Mouse (Mus musculus): ENCODE data around the gene Ciita.

The Ciita gene

GRCm38 (mm10) chr16:10479857-10480256 is at the start of gene Ciita:
Gene Ciita (plus strand): TSS chr16:10480059.
- DNase-seq (ENCODE audit: low spot score): no peak

DNA sequence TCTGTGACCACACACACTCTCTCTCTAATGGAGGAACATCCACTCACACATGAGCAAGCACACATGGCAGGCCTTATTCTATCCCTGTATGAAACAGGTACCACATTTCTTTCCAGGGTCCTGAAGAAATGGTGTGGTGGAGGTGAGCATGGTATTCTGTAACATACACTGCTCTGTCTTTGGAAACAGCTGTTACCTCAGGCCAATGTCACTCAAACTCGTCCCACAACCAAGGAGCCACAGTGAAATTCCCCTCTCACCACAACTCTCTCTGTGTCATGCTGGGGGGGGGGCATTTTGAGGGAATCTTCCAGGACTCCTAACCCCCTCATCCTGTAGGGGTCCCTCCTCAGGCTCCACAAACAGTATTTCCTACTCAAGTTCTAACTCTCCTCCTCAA is 47.9 kb upstream of the Ciita start:
- no peak for DNase-seq (ENCODE audit: low spot score)

- DNase-seq (ENCODE audit: low spot score): no peak
These were observed 47.5 kb upstream of the Ciita start for GRCm38 (mm10) chr16:10432387-10432786.

DNA sequence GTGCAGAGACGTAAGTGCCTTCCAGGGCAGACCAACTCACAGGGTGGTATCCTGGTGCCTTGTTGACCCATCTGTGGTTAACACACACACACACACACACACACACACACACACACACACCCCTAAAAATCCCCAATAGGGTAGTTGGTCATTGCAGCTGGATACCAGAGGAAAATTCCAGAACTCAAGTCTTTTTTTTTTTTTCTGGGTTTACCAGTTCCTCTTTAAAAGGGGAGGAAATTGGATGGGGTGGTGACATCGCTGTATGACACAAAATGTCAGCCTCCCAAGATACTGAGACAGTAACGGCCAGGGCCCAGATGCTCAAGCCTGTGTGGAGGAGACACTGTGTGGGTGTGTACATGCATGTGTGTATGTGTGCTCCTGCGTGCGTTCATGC is 46.5 kb upstream of the Ciita start:
- no peak for DNase-seq (ENCODE audit: low spot score)

DNA sequence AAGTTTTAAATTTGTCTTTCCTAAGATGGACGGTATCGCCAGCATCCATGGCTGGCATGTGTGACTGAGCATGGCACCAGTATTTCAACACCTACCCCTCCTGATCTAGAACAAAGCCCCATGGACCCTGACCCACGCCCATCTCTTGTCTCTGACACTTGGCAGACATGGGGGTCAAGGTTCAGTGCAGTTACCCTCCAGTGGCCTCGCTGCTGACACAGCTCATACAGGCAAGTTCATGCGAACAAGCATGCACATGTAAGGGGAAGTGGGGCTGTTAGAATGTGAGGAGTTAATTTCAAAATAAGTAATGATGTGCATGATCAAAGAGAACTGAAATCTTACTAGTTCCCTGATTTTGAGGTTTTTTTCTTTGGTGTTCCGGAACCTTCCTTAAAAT is 43.7 kb upstream of the Ciita start:
- no peak for DNase-seq (ENCODE audit: low spot score)

DNA sequence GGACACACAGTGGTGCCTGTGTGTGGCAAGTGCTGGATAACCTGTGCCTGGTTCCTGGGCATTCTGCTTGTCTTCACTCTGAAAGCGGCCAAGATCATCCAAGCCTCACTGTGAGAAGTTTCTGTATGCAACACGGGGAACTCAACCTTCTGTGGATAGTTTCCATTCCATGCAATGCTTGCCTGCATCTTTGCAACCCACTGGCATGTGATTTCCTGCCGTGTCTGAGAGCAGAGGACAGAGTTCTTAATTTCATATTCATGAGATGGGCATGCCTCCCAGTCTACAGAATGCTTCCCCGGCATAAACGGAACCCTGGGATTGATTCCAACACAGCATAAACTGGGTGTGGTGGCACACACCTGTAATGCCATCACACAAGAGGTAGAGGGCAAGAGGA is 41.8 kb upstream of the Ciita start:
- no peak for DNase-seq (ENCODE audit: low spot score)

DNA sequence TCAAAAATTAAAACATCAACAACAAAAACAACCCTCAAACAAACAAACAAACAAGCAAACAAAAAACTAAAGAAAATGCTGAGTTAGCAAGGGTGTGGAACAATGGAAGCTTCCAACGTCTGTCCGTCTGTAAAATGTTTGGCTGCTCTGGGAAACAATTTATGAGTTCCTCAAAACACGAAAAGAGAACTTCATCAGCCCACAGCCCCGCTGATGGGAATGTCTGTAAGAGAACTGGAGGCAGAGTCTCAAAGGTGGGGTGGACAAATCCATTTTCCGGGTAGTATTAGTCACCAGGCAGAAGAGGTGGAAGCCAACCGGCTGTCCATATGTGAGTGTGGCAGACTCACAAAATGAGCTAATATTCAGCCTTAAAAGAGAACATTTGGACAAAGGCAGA is 38.5 kb upstream of the Ciita start:
- DNase-seq (ENCODE audit: low spot score): no peak

DNA sequence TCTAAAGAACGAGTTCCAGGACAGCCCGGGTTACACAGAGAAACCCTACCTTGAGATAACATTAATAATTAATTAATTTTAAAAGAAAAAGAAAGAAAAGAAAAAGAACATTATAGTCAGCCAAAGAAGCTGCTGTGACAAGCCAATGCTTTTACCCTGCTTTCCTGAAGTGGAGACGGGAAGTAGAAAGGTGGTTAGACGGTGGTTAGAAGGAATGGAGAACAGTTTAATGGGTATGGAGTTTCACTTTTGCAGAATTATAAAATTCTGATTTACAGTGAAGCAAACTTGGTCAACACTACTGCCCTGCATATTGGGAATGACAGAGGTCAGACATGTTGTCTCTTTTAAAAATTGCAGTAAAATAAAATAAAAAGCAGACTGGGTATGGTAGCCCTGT is 38.1 kb upstream of the Ciita start:
- DNase-seq (ENCODE audit: low spot score): no peak

GRCm38 (mm10) chr16:10443723-10444122 is 36.1 kb upstream of the Ciita start:
- DNase-seq (ENCODE audit: low spot score): no peak

- DNase-seq (ENCODE audit: low spot score): no peak
These were observed 33.1 kb upstream of the Ciita start for GRCm38 (mm10) chr16:10446573-10447263.

- DNase-seq (ENCODE audit: low spot score): peak; percentile 92
These were observed 32.6 kb upstream of the Ciita start, which contains the start of gene Tvp23a for GRCm38 (mm10) chr16:10447264-10447594. Gene Tvp23a (minus strand): TSS chr16:10447362.

GRCm38 (mm10) chr16:10447781-10448180 is 32.1 kb upstream of the Ciita start:
- DNase-seq (ENCODE audit: low spot score): no peak

- DNase-seq (ENCODE audit: low spot score): no peak
These were observed 30.9 kb upstream of the Ciita start for GRCm38 (mm10) chr16:10448931-10449330.

DNA sequence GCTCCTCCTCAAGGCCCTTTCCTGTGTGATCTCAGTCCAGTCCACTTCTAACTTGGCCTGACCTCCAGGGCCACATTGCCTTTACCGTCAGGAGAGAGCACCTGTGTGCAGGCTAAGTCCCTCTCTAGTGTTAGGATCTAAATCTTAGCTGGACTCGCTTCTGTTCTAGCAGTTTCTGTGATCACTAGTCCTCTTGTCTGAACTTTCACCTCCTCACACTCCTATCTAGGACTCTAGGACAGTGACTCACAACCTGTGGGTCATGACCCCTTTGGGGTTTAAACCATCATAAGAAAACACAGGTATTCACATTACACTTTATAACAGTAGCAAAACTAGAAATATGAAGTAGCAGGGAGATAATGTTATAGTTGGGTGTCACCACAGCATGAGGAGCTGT is 28.0 kb upstream of the Ciita start:
- DNase-seq (ENCODE audit: low spot score): no peak

- no peak for DNase-seq (ENCODE audit: low spot score)
These were observed 27.4 kb upstream of the Ciita start for GRCm38 (mm10) chr16:10452445-10452896.

DNA sequence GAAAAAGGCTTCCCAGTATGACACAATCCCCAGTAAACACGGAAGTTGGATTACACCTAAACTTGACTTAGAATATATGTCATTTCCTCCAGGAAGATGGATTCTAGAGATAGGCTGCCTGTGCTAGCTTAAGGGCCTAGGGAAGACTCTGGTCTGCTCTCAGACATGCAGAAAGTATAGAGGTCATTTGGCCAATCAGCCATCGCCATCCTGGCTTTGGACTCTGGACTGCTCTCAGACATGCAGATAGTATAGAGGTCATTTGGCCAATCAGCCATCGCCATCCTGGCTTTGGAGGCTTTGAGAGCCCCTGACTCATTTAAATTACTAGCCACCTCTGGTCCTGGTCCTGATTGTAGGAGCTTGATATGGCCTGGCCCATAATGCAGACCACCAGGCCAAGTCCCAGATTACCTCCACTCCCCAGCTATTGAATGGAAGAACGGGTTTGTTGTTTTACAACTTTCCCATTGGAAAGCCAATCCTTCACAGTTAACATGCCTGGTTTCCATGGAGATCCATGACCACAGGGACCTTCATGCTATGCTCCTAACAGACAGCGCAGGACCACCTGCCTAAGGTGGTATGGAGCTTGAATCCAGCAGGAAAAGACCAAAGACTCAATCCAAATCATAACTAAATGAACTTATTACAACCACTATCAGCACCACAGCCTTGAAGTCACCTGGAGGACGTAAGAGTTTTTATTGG is 25.8 kb upstream of the Ciita start:
- no peak for DNase-seq (ENCODE audit: low spot score)

DNA sequence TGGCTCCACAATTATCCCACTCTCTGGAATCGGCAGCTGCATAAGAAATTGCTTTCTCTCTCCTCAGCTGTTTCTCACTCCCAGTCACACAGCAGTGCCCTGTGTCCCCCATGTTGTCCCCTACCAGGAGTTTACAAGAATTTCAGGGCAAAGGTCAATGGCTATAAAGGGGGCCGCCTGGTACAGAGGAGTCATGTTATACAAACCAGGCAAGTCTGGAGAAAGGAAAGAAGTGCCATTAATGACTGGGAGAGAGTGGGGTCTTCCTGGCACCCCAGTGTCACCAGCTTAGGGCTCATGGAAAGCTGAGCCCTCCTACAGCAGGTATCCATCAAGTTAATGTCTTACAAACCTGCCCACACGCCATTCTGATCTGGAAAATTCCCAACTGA is 25.3 kb upstream of the Ciita start:
- no peak for DNase-seq (ENCODE audit: low spot score)

- no peak for DNase-seq (ENCODE audit: low spot score)
These were observed 19.7 kb upstream of the Ciita start for GRCm38 (mm10) chr16:10460188-10460587.

DNA sequence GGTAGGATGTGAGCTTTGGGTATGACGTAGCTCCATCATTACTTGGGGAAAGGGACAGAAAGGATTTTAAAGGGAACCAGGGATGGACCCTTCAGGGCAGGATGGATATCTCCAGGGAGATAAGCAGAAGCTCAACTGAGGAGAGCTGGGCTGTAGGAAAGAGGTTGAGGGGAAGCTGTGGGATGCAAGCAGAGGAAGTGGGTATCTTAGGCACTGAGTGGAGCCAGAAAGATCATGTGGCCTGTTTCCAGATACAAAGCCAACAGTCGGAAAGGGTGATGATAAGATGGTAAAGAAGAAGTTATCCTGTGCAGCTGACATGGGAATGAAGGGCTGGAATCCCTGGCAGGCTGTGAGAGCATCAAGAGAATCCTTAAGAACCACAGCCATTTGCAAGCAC is 18.7 kb upstream of the Ciita start:
- no peak for DNase-seq (ENCODE audit: low spot score)

GRCm38 (mm10) chr16:10465011-10465681 is 14.7 kb upstream of the Ciita start:
- DNase-seq (ENCODE audit: low spot score): no peak

DNA sequence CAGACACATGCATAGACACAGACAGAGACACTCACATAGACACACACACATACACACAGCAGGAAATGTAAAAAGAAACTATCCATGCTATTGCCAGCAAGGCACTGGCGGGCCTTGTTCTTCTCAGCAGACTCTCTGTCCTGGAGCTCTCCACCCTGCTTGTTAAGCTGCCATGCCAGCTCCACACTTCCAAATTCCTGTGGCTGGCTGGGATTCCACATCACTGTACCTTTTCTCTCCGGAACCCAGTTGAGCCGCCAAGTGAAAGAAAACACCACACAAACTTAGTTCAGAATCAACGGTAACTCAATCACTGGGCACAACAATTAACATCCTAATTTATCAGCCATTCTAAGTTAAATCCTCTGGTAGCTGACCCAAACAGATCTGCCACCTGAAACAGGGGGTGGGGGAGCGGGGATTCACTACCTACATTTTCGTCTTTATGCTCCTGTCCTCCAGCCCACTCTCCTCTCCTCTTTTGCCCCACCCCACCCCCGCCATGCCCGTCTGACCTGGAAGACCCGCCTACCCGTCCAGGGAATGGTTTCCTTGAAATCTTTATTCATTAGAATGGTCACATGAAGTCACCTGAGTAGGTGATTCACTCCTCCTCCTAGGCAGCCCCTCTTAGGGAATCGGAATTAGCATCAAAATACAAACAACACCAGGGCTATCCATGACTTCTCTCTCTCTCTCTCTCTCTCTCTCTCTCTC is 12.3 kb upstream of the Ciita start:
- no peak for DNase-seq (ENCODE audit: low spot score)

- DNase-seq (ENCODE audit: low spot score): no peak
These were observed 11.7 kb upstream of the Ciita start for GRCm38 (mm10) chr16:10468201-10468600.

DNA sequence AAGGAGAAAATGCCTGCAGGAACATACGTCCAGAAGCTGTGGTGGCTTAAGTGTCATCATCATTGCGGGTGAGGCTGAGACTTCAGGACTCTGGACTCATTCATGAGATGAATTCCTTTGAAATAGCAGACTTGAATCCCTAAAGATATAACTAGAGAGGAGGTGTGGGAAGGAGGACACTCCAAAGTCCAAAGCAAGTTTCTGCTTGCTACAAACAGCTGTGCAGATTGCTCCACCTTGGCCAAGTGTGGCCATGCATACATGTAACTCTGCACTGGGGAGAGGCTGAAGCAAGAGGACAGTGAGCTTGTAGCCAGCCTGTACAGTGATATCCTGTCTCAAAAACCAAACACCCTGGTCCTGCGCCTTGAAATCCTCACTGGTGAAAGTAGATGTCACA is 7.9 kb upstream of the Ciita start:
- no peak for DNase-seq (ENCODE audit: low spot score)
